22 mouse cellular contexts compared by ENCODE assay signal in genomic region chr5:113625068-113625467, GRCm38 (mm10). TPM values are rescaled to one million over a fixed set of nuclear protein-coding genes. Genes with fewer than 3 reads are reported as not detected.
DNase-seq lines count a peak whose midpoint lies in the region; ATAC-seq and TF ChIP-seq lines count a peak whose summit lies in the region.
"Had no signal": no experiment of that assay in that cellular context is flagged by ENCODE, and none has a peak within 500 bp of the region (broad histone marks: within the 10 kb centered on the region; RNA-seq: fewer than 3 reads in every experiment).

No protein-coding gene starts in this region.

- H3K9ac ChIP-seq in lung, postnatal 0 days (replicated peaks; ENCODE audit: low read depth), result no peak overlapping the region
- no peak overlapping the region for H3K9ac ChIP-seq in hindbrain, postnatal 0 days (replicated peaks; ENCODE audit: low read length)
- H3K9ac ChIP-seq: embryonic facial prominence, embryonic 13.5 days; forebrain, postnatal 0 days; heart, embryonic 15.5 days; hindbrain, embryonic 15.5 days; limb, embryonic 12.5 days; liver, embryonic 12.5 days had no signal

- intact Hi-C loops in heart, postnatal 25 days (cut with DNase I), result no loop called here

- H3K4me3 ChIP-seq in lung, postnatal 0 days (ENCODE audit: low read depth, low read length), result no peak overlapping the region
- no peak overlapping the region for H3K4me3 ChIP-seq in hindbrain, postnatal 0 days (ENCODE audit: low read length)
- H3K4me3 ChIP-seq: embryonic facial prominence, embryonic 13.5 days; heart, embryonic 15.5 days; hindbrain, embryonic 15.5 days; limb, embryonic 12.5 days; liver, embryonic 12.5 days; myocyte had no signal

- no peak for ATAC-seq in lung, postnatal 0 days
- ATAC-seq in hindbrain, postnatal 0 days, result no peak
- ATAC-seq: forebrain, postnatal 0 days; intestine, embryonic 16.5 days; liver, embryonic 12.5 days had no signal

- 42% methylated on average over 4 of the region's 4 CpGs for WGBS in lung, postnatal 0 days
- 63% methylated on average over 4 of the region's 4 CpGs for WGBS in hindbrain, postnatal 0 days

- DNase-seq in heart, adult 18-20 months, result peak; percentile 68 to 71
- DNase-seq in heart, postnatal 25 days (ENCODE audit: low spot score), result no peak
- no peak for DNase-seq in lung, postnatal 0 days (ENCODE audit: low spot score)
- DNase-seq in lung, postnatal 25 days (ENCODE audit: low spot score), result no peak
- peak; percentile 69 for DNase-seq in cerebellum, adult 9-11 months
- peak; percentile 71 for DNase-seq in fibroblast of lung, adult 2 months (ENCODE audit: low read depth)
- DNase-seq in hindbrain, postnatal 0 days (ENCODE audit: low spot score), result no peak
- DNase-seq: adrenal gland, postnatal 25 days; forebrain, postnatal 0 days; gastrocnemius, postnatal 36 days; lung, adult 2 months; midbrain, embryonic 14.5 days; right cerebral cortex, postnatal 14 days; spleen, adult 18-20 months; thymus, postnatal 25 days had no signal

- no peak for TF ChIP-seq CTCF in lung, postnatal 0 days (IDR thresholded peaks at IDR 0.05)
- TF ChIP-seq CTCF in hindbrain, postnatal 0 days (IDR thresholded peaks at IDR 0.05; ENCODE audit: low read depth), result no peak

- no peak for TF ChIP-seq EP300 in lung, postnatal 0 days (IDR thresholded peaks at IDR 0.05)

- 0 out of 2 replicates have a peak overlapping the region, but pooled peaks have one; percentile 26 for H3K27ac ChIP-seq in lung, postnatal 0 days (ENCODE audit: low read length)
- no peak overlapping the region for H3K27ac ChIP-seq in hindbrain, postnatal 0 days
- H3K27ac ChIP-seq: embryonic facial prominence, embryonic 13.5 days; heart, embryonic 15.5 days; hindbrain, embryonic 15.5 days; limb, embryonic 12.5 days; liver, embryonic 12.5 days had no signal

- H3K27me3 ChIP-seq in lung, postnatal 0 days (replicated peaks; ENCODE audit: insufficient read depth, low read length), result no peaks in the 10 kb centered on the region
- no peaks in the 10 kb centered on the region for H3K27me3 ChIP-seq in hindbrain, postnatal 0 days (ENCODE audit: insufficient read depth, low read length)
- H3K27me3 ChIP-seq: embryonic facial prominence, embryonic 13.5 days; hindbrain, embryonic 15.5 days; limb, embryonic 12.5 days had no signal

- no peaks in the 10 kb centered on the region for H3K36me3 ChIP-seq in lung, postnatal 0 days (ENCODE audit: insufficient read depth, low read length)
- H3K36me3 ChIP-seq in hindbrain, postnatal 0 days (ENCODE audit: insufficient read depth, low read length), result no peaks in the 10 kb centered on the region
- H3K36me3 ChIP-seq: embryonic facial prominence, embryonic 13.5 days; heart, embryonic 15.5 days; hindbrain, embryonic 15.5 days; limb, embryonic 12.5 days; liver, embryonic 12.5 days had no signal

- H3K9me3 ChIP-seq in lung, postnatal 0 days (ENCODE audit: low read length), result no peaks in the 10 kb centered on the region
- no peaks in the 10 kb centered on the region for H3K9me3 ChIP-seq in hindbrain, postnatal 0 days (ENCODE audit: low read length)
- H3K9me3 ChIP-seq: embryonic facial prominence, embryonic 13.5 days; heart, embryonic 15.5 days; hindbrain, embryonic 15.5 days; limb, embryonic 12.5 days; liver, embryonic 12.5 days had no signal

- no peak overlapping the region for H3K4me2 ChIP-seq in lung, postnatal 0 days (replicated peaks; ENCODE audit: low read depth, low read length)
- H3K4me2 ChIP-seq in hindbrain, postnatal 0 days (ENCODE audit: low read depth, low read length), result no peak overlapping the region
- H3K4me2 ChIP-seq: embryonic facial prominence, embryonic 13.5 days; heart, embryonic 15.5 days; hindbrain, embryonic 15.5 days; limb, embryonic 12.5 days; liver, embryonic 12.5 days had no signal

- peaks cover 11% of the 10 kb centered on the region; the same call in 1 of the 2 replicates for H3K4me1 ChIP-seq in lung, postnatal 0 days (ENCODE audit: insufficient read depth, low read depth, low read length)
- no peaks in the 10 kb centered on the region for H3K4me1 ChIP-seq in hindbrain, postnatal 0 days (ENCODE audit: insufficient read depth, low read length)
- H3K4me1 ChIP-seq: liver, embryonic 12.5 days had no signal

RNA-seq across cellular contexts. Expression of gene Cmklr1, which starts 25.2 kb away (rescaled TPM):
- total RNA-seq in heart, adult 18-20 months (2021), result 10 to 100 TPM; 21.3 to 22.3 TPM
- total RNA-seq in heart, postnatal 25 days (2021), result 10 to 100 TPM; 23.6 to 29.9 TPM
- 53.4 and 63.8 TPM in 2 replicates for polyA plus RNA-seq in lung, postnatal 0 days (2015; fragmentation: Nextera tagmentation; extraction: Ambion mirVana)
- total RNA-seq in hindbrain, postnatal 0 days (2014; rRNA removed), result 4.8 and 9.7 TPM in 2 replicates
- polyA plus RNA-seq in hindbrain, postnatal 0 days (2015; fragmentation: Nextera tagmentation; extraction: Ambion mirVana), result 0.91 and 1.6 TPM in 2 replicates

Comparison
In these comparisons a context has a peak if more than half of its experiments do, and no peak if none do; other contexts are left out.
1. DNase-seq: peak in heart, adult 18-20 months (2 of 2), cerebellum, adult 9-11 months (single experiment) and fibroblast of lung, adult 2 months (single experiment); none in heart, postnatal 25 days (single experiment), lung, postnatal 0 days (single experiment), lung, postnatal 25 days (single experiment) and hindbrain, postnatal 0 days (single experiment).